Mouse (Mus musculus): ENCODE results near the gene Chd1.
"Not testable (repeated sequence)": the region's sequence is repeated elsewhere in the genome, so short reads cannot be mapped to it uniquely, and the experiment has no call there.

Chd1 gene

GRCm38 (mm10) chr17:15731706-15732105 lies 26.9 kb downstream of the Chd1 start:
- no peak for DNase-seq (ENCODE audit: low spot score in 2 of 2)

DNA sequence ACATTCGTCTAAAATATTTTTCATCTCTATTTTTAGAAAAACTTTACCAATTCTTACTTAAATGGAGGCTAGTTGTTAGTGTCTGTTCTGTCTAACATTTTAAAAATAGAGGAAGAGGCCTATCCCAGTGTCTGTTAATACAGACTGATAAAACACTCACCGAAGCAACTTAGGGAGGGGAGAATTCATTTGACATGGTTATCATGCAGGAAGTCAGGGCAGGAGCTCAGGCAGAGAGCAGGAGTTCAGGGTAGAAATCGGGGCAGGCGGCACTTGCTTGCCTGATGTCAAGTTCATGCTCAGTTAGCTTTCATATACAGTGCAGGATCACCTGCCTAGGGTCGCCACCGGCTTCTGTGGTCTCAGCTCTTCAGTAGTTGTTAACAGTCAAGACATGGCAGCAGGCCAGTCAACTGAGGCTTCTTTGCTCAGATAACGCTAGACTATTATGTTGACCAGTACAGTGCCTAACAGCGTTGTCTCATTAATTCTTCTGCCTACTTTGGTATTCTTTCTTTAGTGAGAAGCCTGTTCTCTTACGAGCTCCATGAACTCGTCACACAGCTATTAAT lies 32.7 kb downstream of the Chd1 start:
- no peak for DNase-seq (ENCODE audit: low spot score in 2 of 2)

- no peak for DNase-seq (ENCODE audit: low spot score in 2 of 2)
These were observed 37.1 kb downstream of the Chd1 start for GRCm38 (mm10) chr17:15741836-15742235.

GRCm38 (mm10) chr17:15742953-15743352 lies 38.2 kb downstream of the Chd1 start:
- DNase-seq (ENCODE audit: low spot score in 2 of 2): no peak

DNA sequence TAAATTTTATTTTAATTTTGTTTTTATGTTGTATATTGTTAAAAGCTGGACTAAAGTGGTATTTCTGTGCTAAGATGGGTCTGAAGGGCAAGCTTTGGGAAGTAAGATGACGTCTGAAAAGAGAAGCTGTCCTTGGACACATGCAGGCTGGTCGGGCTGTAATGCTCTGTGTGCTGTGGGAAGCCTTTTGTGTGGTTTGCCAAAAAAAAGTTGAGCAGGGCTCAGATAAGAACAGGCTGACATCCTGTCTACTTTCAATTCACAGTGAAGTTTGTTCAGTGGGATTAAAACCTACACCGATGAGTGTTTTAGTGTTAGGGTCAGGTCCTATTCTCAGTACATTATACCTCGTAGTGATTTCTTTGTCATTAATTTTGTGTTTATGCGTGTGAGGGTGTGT lies 38.6 kb downstream of the Chd1 start:
- peak; percentile 38 to 54 for DNase-seq (ENCODE audit: low spot score in 2 of 2)

- DNase-seq (ENCODE audit: low spot score in 2 of 2): no peak
These were observed 41.9 kb downstream of the Chd1 start for GRCm38 (mm10) chr17:15746696-15747095.

DNA sequence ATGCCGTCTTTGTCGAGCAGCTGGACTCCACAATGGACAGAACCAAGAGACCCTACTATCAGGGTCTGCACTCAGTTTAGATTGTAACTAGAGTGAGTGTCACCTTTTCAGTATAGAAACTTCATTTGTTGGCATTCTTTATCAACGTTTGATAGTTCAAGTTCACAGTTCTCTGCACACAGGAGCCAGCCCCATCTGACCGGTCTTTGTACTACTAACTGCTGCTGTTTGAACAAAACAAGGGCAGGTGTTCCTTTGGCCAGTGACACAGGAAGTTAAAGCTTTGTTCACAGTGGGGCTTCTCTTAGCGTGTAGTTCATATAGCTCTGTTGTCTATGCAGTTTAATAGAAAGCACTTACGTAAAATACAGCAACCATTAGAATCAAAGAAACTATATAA lies 43.3 kb downstream of the Chd1 start:
- DNase-seq (ENCODE audit: low spot score in 2 of 2): no peak

- DNase-seq (ENCODE audit: low spot score in 2 of 2): not testable (repeated sequence)
These were observed 46.5 kb downstream of the Chd1 start for GRCm38 (mm10) chr17:15751264-15751663.

- no peak for DNase-seq (ENCODE audit: low spot score in 2 of 2)
These were observed 56.4 kb downstream of the Chd1 start for GRCm38 (mm10) chr17:15761191-15761590.

DNA sequence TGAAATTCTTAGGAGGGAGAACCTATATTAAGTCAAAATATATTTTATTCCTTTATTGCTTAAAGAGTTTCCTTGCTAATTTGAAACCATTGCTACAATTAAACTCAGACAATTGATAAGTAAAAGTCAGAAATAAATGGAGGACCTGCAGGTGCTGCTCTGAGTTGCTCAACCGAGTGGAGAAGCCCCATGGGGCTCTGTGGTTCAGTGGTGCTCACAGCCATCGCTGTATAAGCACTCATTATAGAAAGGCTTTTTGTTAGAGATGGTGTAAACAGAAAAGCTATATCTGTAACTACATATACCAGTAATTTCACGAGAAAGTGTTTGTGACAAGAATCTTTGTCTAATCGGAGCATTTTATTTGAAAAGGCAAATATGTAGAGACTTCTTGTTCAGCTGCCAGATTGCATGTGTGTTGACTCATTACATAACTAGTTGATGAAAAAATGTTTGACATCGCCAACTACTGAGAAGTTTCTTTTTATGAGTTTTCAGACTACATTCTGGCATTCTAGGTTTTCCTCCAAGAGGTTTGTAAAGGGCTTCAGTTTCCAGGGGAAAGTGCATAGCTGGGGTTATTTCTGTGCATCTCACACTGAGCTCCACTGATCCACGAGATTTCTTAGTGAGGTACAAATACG lies 64.4 kb downstream of the Chd1 start:
- DNase-seq (ENCODE audit: low spot score in 2 of 2): peak in 1 of 2 experiments; percentile 26

- DNase-seq (ENCODE audit: low spot score in 2 of 2): no peak
These were observed 69.2 kb downstream of the Chd1 start for GRCm38 (mm10) chr17:15773956-15774355.

DNA sequence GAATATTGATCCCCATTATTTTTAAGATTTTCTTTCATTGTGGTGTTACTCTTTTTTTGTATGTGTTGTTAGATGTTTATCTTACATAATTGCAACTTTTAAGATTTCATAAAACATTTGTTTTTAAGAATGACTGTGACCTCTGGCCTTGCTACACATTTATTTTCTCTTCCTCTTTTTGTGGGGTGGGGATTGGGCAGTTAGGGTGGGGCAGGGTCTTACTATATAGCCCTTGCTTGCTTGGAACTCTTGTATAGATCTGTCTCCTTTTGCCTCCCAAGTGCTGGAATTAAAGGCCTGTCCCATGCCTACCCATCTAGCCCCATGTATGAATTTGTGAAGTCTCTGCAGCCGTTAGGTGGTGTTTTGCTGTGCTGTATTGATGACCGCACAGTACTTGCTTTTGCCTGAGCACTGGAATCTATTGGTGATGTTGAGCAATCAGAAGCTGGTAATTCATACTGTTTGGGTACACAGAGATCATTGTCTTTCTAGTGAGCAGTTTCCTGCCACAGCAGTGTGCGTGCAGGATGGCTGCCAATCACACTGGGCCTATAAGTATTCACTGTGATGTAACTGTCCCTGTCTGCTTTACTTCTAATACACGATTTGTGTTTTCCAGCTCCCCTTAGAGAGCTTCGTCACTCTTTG lies 69.9 kb downstream of the Chd1 start:
- DNase-seq (ENCODE audit: low spot score in 2 of 2): no peak

DNA sequence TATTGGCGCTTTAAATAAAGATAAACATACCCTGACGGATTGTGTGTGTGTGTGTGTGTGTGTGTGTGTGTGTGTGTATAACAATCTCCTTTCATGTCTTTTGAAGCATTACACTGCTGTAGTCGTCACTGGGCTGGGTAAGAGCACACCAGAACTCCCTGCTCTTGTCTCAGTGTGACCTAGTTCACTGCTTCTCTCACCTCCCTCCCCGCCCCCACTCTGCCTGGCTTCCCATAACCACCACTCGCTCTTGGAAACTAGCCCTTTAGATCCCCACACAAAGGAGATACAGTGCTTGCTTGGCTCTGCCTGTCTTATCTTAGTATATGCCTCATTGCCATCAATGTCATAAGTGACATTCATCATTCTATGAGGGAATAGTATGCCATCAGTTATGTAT lies 71.6 kb downstream of the Chd1 start:
- no peak for DNase-seq (ENCODE audit: low spot score in 2 of 2)

DNA sequence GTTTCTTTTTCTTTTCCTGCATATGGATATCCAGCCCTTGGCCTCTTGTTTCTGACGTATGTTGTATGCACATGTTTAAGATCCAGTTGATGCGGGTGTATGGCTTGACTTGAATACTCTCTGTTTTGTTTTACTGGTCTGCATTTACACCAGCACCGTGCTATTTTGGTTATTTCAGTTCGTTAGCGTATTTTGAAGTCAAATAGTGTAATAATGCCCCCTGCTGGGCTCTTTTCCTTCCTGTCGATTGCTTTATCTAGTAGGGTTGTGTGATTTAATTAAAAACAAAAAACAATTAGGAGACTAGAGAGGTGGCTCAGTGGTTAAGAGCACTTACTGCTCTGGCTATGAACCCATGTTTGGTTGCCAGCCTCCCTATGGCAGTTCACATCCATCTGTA lies 73.2 kb downstream of the Chd1 start:
- DNase-seq (ENCODE audit: low spot score in 2 of 2): no peak

DNA sequence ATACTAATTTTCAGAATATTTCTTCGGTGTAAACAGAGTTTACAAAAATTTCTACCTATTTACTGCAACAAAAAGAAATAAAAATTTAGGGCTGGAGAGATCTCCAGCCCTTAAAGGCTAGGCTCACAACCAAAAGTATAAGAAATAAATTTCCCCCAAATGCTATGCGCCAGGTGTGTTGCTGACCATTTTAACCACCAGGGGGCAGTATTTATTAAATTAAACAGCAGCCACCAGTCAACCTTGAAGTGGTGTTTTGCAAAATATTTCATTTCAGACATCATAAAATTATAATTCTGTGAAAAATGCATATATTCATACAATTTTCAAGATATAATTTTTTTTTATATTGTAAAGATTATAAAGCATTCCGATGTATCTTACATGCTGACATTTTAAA lies 82.3 kb downstream of the Chd1 start:
- DNase-seq (ENCODE audit: low spot score in 2 of 2): no peak

DNA sequence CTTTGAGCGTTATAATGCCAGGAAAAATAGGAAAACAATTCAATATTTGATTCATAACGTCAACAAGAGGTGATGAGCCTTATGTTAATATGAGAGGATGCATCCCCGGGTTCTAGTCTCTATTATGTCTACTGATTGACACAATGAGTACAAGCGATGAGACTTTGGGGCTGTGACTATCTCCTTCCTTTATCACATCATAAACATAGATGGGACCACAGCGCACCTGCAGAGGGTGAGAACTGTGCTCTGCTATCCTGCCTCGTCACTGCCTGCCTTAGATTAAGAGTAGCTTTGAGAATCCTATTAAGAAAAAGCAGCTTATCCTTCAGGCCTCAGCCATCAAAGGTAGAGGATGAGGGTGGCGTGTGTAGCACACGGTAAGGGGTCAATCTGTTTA lies 85.9 kb downstream of the Chd1 start:
- DNase-seq (ENCODE audit: low spot score in 2 of 2): no peak

GRCm38 (mm10) chr17:15799195-15799793 lies 94.5 kb downstream of the Chd1 start:
- no peak for DNase-seq (ENCODE audit: low spot score in 2 of 2)

- no peak for DNase-seq (ENCODE audit: low spot score in 2 of 2)
These were observed 99.4 kb downstream of the Chd1 start for GRCm38 (mm10) chr17:15804008-15804812.

DNA sequence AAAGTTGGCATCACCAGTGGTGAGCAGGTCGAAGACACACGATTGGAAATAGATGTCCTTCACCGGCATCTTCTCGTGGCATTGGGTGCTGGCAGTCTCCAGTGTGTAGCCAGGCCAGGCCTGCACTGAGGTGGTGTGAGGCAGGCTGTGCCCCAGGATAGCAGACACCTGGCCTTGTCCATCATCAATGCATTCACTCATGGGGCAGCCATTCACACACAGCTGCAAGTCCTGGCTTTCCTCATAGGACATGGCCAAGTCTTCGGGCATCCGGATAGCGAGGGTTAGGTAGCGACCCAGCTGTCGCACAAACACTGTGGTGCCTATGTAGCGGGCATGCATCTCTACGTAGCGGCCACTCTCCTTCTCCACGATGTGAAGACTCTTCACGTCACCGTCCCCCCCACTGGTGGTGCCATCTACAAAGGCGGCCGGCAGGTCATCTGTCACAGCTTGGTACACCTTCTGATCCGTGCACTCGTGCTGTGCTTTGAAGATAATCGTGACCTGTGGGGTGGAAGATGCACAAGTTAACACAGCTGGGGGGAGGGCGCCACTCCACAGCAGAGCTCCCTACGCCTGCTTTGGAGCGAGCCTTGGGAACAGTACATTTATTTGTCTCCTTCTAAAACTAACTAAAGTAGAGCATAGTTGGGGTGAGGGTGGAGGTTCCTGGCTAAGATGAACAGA lies 102.7 kb downstream of the Chd1 start:
- no peak for DNase-seq (ENCODE audit: low spot score in 2 of 2)

DNA sequence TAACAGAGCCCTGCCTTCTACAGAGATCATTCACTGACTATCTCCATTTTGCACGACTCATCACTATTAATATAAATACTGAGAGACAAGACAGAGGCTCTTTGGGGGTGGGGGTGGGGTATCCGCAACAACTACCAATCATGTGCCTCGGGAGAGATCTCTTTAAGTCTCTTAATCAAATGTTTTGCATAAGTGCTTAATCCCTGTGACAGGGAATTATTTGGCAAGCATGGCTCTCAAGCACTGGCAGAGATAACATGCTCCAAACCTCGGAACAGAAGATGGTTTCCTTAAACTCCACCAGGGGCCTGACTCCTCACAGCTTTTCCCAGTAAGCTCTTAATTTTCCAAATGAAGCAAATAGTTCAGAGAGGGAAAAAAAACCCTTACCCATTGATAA lies 103.2 kb downstream of the Chd1 start:
- DNase-seq (ENCODE audit: low spot score in 2 of 2): no peak
